Mouse (Mus musculus): ENCODE measurements around the gene Tsen54.

Gene Tsen54

GRCm38 (mm10) chr11:115814605-115815450, at the start of gene Tsen54:
Gene Tsen54, plus strand, starts transcription at chr11:115814724.
- in situ Hi-C loops (cut with MboI; ENCODE audit: unreplicated experiment in 2 of 2), result loop anchor here (5.0 to 25.0 kb wide), 9 partner anchors 93 to 453 kb away; partner anchors contain the start of genes Hid1 (in 1 of the 2) and Mif4gd (in 1 of the 2)

DNA sequence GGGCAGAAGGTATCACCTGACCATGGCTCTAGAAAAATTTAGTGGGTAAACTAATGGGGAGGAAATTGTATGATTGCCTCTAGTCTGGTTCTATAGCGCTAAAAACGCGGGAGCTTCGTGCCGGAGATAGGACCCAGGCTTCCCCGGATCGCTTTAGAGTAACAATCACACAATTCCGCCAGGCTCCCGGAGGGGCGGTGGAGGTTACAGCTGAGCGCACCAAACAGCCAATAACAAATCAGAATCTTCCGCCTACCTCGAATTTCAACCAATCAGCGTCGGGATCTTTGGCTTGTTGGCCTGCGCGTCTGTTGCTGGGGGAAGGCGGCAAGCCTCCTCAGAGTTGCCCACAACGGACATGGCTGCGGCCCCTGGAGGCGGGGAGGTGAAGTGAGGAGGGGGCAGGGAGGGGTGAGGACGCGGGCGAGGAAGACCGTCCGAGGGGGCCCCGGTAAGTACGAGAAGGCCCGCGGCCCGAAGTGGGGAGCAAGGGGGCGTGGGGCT, 49.4 kb upstream of the Tsen54 start, which contains the start of gene Tmem94:
Gene Tmem94 (plus strand): TSS at position 331 of the 504 bp plus-strand sequence.
- in situ Hi-C loops (cut with MboI; ENCODE audit: unreplicated experiment in 2 of 2), result no loop called here

- in situ Hi-C loops (cut with MboI; ENCODE audit: unreplicated experiment in 2 of 2), result no loop called here
Measured at GRCm38 (mm10) chr11:115765607-115766141, 48.9 kb upstream of the Tsen54 start.

- in situ Hi-C loops (cut with MboI; ENCODE audit: unreplicated experiment in 2 of 2), result no loop called here
Measured at GRCm38 (mm10) chr11:115766356-115766943, 48.1 kb upstream of the Tsen54 start.

DNA sequence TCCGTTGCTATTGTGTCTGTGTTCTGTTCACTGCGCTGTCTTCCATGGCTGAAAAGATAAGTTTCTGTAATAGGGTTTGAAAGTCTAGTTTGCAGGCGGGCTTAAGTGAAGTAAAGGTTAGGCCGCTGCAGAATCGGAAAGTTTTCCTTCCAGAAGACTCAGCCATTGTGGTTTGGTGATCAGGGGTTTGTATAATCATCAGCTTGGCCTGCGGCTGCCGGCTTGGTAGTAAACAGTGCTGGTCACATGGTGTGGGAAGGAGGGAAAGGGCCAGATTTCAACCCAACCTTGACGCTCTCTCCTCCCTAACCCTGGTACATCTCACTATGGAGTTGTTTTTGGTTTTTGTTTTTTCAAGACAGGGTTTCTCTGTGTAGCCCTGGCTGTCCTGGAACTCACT, 47.5 kb upstream of the Tsen54 start:
- in situ Hi-C loops (cut with MboI; ENCODE audit: unreplicated experiment in 2 of 2), result no loop called here

- in situ Hi-C loops (cut with MboI; ENCODE audit: unreplicated experiment in 2 of 2), result no loop called here
Measured at GRCm38 (mm10) chr11:115768896-115769295, 45.6 kb upstream of the Tsen54 start.

DNA sequence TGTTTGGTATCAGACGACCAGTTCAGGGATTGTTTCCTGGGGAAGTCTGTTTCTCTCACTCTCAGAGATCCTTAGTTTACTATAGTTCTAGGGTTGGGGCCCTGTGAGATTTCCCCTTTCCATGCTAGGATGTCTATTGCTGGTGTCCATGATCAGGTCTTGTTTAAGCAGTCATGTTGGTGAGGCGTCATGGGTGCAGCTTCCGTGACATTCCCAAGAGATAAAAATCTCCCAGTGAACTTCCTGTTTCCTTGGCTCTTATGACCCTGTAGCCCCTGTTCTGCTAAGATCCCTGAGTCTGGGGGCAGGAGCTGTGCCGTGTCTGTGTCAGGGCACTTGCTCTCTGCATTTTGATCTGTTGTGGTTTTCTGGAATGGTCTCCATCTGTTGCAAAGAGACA, 39.9 kb upstream of the Tsen54 start:
- in situ Hi-C loops (cut with MboI; ENCODE audit: unreplicated experiment in 2 of 2), result no loop called here

DNA sequence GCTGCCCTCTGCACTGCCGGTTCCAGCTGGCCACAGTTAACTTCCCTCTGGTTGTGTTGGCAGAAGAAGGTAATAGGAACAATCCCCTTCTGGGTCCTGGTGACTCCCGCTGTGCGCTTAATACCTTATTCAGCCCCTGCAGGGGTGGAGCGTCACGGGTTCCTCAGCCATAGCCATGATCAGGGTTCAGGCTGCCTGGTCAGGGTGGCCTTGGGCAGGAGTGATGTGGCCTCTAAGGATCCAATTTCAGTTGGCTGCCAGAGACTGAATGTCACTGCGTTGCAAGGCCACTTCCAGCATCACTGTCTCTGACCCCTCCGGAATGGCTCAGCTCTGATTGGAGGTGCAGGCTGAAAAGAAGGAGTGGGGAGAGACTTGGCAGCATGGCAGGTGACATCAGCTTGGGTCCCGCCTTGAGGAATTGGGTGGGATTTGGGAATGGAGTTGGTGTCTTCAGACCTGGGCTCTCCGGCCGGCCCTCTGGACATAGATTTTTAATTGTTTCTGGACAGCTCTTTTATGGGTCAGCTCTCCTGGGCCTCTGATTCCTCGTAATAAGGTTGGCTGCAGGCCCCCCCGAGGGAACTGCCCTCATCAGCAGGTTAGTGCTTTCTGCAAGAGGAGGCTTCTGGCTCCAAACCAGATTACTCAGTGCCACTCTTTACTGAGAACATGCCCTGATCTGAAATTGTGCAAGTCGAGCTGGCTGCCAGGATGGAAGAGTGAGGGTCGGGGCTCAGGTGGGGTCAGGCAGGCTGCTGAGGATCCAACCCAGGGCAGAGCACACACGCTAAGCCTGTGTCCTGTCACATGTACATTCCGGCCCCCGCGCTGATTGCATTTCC, 38.5 kb upstream of the Tsen54 start:
- in situ Hi-C loops (cut with MboI; ENCODE audit: unreplicated experiment in 2 of 2), result no loop called here

DNA sequence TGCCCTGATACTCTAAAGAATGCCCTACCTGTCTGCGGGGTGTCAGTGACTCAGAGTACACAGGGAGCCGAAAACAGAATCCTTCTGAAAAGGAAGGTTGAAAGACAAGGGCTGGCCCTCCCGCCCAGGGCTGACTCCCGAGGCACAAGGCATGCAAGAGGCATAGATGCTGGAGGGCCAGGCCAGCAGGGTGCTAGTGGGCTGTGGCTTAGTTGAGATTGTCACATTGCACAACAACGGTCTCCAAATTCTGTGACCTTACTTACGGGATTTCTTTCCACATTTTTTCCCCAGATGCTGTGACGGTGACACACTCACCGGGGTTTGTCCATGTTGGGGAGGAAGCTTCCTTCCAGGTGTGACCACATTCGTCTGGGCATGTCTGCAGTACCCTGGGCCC, 37.6 kb upstream of the Tsen54 start:
- in situ Hi-C loops (cut with MboI; ENCODE audit: unreplicated experiment in 2 of 2), result no loop called here

GRCm38 (mm10) chr11:115777487-115778335, 36.8 kb upstream of the Tsen54 start:
- in situ Hi-C loops (cut with MboI; ENCODE audit: unreplicated experiment in 2 of 2), result no loop called here

DNA sequence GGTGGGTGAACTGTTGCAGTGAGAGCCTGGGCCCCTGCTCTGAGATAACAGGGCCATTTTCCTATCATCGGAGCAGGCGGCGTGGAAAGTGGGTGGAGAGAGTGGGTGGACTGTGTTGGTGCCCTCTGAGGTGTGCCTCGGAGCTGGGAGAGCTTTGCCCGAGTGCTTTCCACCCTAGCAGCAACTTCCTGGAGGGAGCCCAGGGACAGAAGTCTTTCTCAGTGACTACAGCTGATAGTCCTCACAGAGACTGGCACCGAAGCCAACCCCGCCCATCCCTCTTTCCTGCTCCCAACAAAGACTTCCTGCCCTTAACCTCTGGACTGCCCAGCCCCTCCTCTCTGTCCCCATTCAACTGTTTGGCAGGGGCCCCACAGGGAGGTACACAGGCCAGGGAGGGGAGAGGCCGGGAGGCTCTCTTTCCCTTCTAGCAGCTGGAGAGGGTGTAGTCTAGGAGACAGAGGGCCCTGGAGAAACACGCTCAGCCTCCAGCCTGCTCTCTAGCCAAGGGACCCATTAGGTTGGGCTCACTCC, 35.4 kb upstream of the Tsen54 start:
- in situ Hi-C loops (cut with MboI; ENCODE audit: unreplicated experiment in 2 of 2), result no loop called here

- in situ Hi-C loops (cut with MboI; ENCODE audit: unreplicated experiment in 2 of 2), result loop anchor here in 1 of 2 experiments (5.0 kb wide), 1 partner anchor 43 kb away; no protein-coding TSS in a partner anchor
Measured at GRCm38 (mm10) chr11:115780141-115781070, 34.1 kb upstream of the Tsen54 start.

GRCm38 (mm10) chr11:115786473-115786872, 28.1 kb upstream of the Tsen54 start:
- in situ Hi-C loops (cut with MboI; ENCODE audit: unreplicated experiment in 2 of 2), result no loop called here

GRCm38 (mm10) chr11:115789787-115790186, 24.7 kb upstream of the Tsen54 start:
- in situ Hi-C loops (cut with MboI; ENCODE audit: unreplicated experiment in 2 of 2), result no loop called here

GRCm38 (mm10) chr11:115791919-115792318, 22.6 kb upstream of the Tsen54 start:
- in situ Hi-C loops (cut with MboI; ENCODE audit: unreplicated experiment in 2 of 2), result no loop called here

- in situ Hi-C loops (cut with MboI; ENCODE audit: unreplicated experiment in 2 of 2), result no loop called here
Measured at GRCm38 (mm10) chr11:115792353-115792752, 22.2 kb upstream of the Tsen54 start.

DNA sequence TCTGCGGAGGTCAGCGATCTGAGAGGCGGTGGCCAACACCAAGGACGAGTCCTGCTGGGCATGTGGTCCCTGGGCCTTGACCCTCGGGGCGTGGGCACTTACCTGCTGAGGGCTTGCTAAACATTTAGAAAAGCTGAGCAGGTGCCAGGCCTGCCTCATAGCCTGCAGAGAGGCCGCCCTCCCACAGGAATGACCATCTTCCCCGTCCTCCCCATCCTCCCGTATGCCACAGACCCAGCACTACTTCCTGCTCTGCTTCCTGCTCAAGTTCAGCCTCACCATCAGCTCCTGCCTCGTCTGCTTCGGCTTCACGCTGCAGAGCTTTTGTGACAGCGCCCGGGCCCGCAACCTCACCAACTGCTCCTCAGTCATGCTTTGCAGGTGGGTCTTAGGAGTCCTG, 17.6 kb upstream of the Tsen54 start:
- in situ Hi-C loops (cut with MboI; ENCODE audit: unreplicated experiment in 2 of 2), result no loop called here

GRCm38 (mm10) chr11:115797665-115798064, 16.9 kb upstream of the Tsen54 start:
- in situ Hi-C loops (cut with MboI; ENCODE audit: unreplicated experiment in 2 of 2), result no loop called here

Measured in v-Abl transformed pro-B cells (cell line).